In genomic region chr8:87645371-87645770, GRCm38 (mm10) we compare ENCODE assay signal across 10 mouse cellular contexts.
DNase-seq lines count a peak whose midpoint lies in the region; ATAC-seq lines count a peak whose summit lies in the region.
"Had no signal": no experiment of that assay in that cellular context is flagged by ENCODE, and none has a peak within 500 bp of the region (broad histone marks: within the 10 kb centered on the region; RNA-seq: fewer than 3 reads in every experiment).

No protein-coding gene starts in this region.

- H3K27ac ChIP-seq in forebrain, embryonic 15.5 days (replicated peaks): peak overlapping the region; percentile 76
- H3K27ac ChIP-seq in midbrain, embryonic 13.5 days: peak overlapping the region; percentile 67

- H3K9ac ChIP-seq in forebrain, embryonic 15.5 days (replicated peaks): no peak overlapping the region
- no peak overlapping the region for H3K9ac ChIP-seq in midbrain, embryonic 13.5 days (replicated peaks)

- peaks cover 25% of the 10 kb centered on the region for H3K4me1 ChIP-seq in forebrain, embryonic 15.5 days
- peaks cover 20% of the 10 kb centered on the region for H3K4me1 ChIP-seq in midbrain, embryonic 13.5 days (replicated peaks)

- no peaks in the 10 kb centered on the region for H3K9me3 ChIP-seq in forebrain, embryonic 15.5 days
- no peaks in the 10 kb centered on the region for H3K9me3 ChIP-seq in midbrain, embryonic 13.5 days

- H3K4me2 ChIP-seq in forebrain, embryonic 15.5 days (replicated peaks): 0 out of 2 replicates have a peak overlapping the region, but pooled peaks have one; percentile 13
- H3K4me2 ChIP-seq in midbrain, embryonic 13.5 days (replicated peaks): no peak overlapping the region
- H3K4me2 ChIP-seq: liver, embryonic 11.5 days had no signal

- WGBS in forebrain, embryonic 15.5 days: 10% methylated on average over 6 of the region's 6 CpGs
- WGBS in midbrain, embryonic 13.5 days: 37% methylated on average over 6 of the region's 6 CpGs

- peak; percentile 86 for ATAC-seq in forebrain, embryonic 15.5 days (replicated peaks)
- peak; percentile 89 for ATAC-seq in midbrain, embryonic 13.5 days

- no peaks in the 10 kb centered on the region for H3K36me3 ChIP-seq in forebrain, embryonic 15.5 days
- no peaks in the 10 kb centered on the region for H3K36me3 ChIP-seq in midbrain, embryonic 13.5 days

- DNase-seq in left cerebral cortex, postnatal 10 days (ENCODE audit: extremely low spot score in 1 of 2, low spot score in 2 of 2): peak; percentile 42 to 49
- DNase-seq in left cerebral cortex, postnatal 36 days (ENCODE audit: low spot score in 2 of 2): no peak
- peak; percentile 66 to 77 for DNase-seq in cerebellum, adult 18-20 months
- DNase-seq in ovary, adult 18-20 months (ENCODE audit: low spot score): no peak
- DNase-seq in lung, postnatal 14 days: no peak
- no peak for DNase-seq in layer of hippocampus, adult 18-20 months (ENCODE audit: low spot score in 2 of 2)
- DNase-seq: adrenal gland, postnatal 36 days had no signal

- intact Hi-C loops in left cerebral cortex, postnatal 10 days (cut with DNase I): no loop called here
- intact Hi-C loops in left cerebral cortex, postnatal 36 days (cut with DNase I): no loop called here

- H3K4me3 ChIP-seq in forebrain, embryonic 15.5 days: no peak overlapping the region
- no peak overlapping the region for H3K4me3 ChIP-seq in midbrain, embryonic 13.5 days (replicated peaks)

- no peaks in the 10 kb centered on the region for H3K27me3 ChIP-seq in forebrain, embryonic 15.5 days
- no peaks in the 10 kb centered on the region for H3K27me3 ChIP-seq in midbrain, embryonic 13.5 days

Comparison
In these comparisons a context has a peak if more than half of its experiments do, and no peak if none do; other contexts are left out.
1. DNase-seq: peak in left cerebral cortex, postnatal 10 days (2 of 2) and cerebellum, adult 18-20 months (2 of 2); none in left cerebral cortex, postnatal 36 days (0 of 2), ovary, adult 18-20 months (single experiment), lung, postnatal 14 days (single experiment) and layer of hippocampus, adult 18-20 months (0 of 2).